Mouse (Mus musculus) cerebellum, adult 2 months (tissue): Measurements from ENCODE around the gene Tnni3k. TPM values are rescaled to one million over a fixed set of nuclear protein-coding genes. Genes with fewer than 3 reads are reported as not detected.

ENCODE experiments used
- DNase-seq, 2 experiments: peaks; one replicate each; pipeline ENCODE4 v3.0.0; 2021
- H3K27ac ChIP-seq: fragments of 200-500 bp; 2 replicates; pipeline ENCODE4 v1.5.1; 2012; ENCODE audit warnings: low read length, control low read depth, inconsistent platforms; ENCODE audit not compliant: insufficient read depth
- H3K27me3 ChIP-seq: fragments of 200-500 bp; 2 replicates; pipeline ENCODE4 v1.6.1; 2012; ENCODE audit warnings: inconsistent platforms, mild to moderate bottlenecking, low read length, moderate library complexity; ENCODE audit not compliant: control insufficient read depth, insufficient read depth
- H3K4me1 ChIP-seq: fragments of 200-500 bp; 2 replicates; pipeline ENCODE4 v1.6.1; 2011; ENCODE audit warnings: low read length; ENCODE audit not compliant: control insufficient read depth, insufficient read depth
- H3K4me3 ChIP-seq: fragments of 200-500 bp; replicated peaks from 2 replicates; pipeline ENCODE3; 2011; ENCODE audit warnings: mild to moderate bottlenecking, low read depth, low read length, control low read depth; ENCODE audit not compliant: insufficient read depth
- CTCF ChIP-seq: fragments of 200-500 bp; IDR thresholded peaks from 2 replicates; pipeline ENCODE4 v1.5.1; 2011; ENCODE audit warnings: low read depth, mild to moderate bottlenecking, control low read depth, low read length, moderate library complexity, borderline replicate concordance; ENCODE audit not compliant: insufficient read depth
- POLR2A ChIP-seq: fragments of 200-500 bp; IDR thresholded peaks from 2 replicates; pipeline ENCODE4 v1.6.1; 2011; ENCODE audit warnings: low read length, control low read depth, borderline replicate concordance; ENCODE audit not compliant: insufficient read depth
- WGBS: fragments of 180-500 bp; shearing (Covaris S2); methylation state at CpG from one replicate; pipeline ENCODE4 v1.1.7; 2018; 5-methylcytosine and 5-hydroxymethylcytosine counted together
- polyA plus RNA-seq: library from polyadenylated mRNA; depleted of rRNA; stranded (reverse); fragments of >200 nt; gene quantifications from 2 replicates; pipeline ENCODE4 v1.2.3, GENCODE M21; 2012

Tnni3k gene
- polyA plus RNA-seq, 1 experiment, result 0.10 TPM

DNA sequence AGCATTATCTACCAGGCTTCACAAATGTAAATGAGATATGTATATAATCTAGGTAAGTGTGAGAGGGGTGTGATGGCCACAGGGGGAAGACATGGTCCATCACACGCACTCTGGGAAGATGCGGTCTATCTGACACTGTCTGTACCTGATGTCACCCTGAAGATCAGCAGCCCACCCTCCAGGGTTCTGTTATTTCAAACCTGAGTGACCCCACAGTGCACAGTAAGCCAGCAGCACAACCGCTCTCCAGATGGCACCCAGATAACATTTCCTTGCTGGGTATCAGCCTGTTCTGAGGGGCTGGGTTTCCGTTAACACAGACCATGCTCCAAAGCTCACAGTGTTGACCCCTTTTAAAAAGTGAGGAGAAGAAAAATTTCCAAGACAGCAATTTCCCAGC lies 288.9 kb downstream of the Tnni3k start:
- no peak overlapping the region for H3K27ac ChIP-seq
- H3K4me3 ChIP-seq, result no peak overlapping the region
- TF ChIP-seq CTCF (no peak), POLR2A (no peak)
- H3K4me1 ChIP-seq, result no peaks in the 10 kb centered on the region
- H3K27me3 ChIP-seq, result no peaks in the 10 kb centered on the region
- DNase-seq, result no peak
- 68% methylated on average over 4 of the region's 4 CpGs for WGBS

DNA sequence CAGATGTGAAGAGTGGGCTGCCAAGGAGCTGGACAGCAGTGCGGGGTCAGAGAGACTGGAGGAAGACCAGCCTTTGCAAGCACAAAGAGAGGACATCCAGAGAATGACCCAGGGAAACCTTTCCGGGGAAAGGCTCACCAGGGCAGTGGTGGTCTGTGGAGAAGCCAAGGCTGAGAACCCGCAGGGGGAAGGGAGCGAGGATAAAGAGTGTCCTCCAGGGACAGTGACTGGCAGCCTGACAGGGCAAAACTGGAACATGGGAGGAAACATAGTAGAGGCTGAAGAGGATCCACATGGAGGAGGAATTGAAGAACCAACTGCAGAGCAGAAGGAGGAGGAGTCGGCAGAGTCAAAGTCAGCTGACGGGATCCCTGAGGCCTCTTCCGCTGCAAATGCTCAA lies 291.1 kb downstream of the Tnni3k start:
- no peaks in the 10 kb centered on the region for H3K27me3 ChIP-seq
- H3K4me3 ChIP-seq, result no peak overlapping the region
- TF ChIP-seq POLR2A, result no peak
- no peak for TF ChIP-seq CTCF
- WGBS, result 53% methylated on average over 7 of the region's 7 CpGs
- no peaks in the 10 kb centered on the region for H3K4me1 ChIP-seq
- H3K27ac ChIP-seq, result no peak overlapping the region
- no peak for DNase-seq

DNA sequence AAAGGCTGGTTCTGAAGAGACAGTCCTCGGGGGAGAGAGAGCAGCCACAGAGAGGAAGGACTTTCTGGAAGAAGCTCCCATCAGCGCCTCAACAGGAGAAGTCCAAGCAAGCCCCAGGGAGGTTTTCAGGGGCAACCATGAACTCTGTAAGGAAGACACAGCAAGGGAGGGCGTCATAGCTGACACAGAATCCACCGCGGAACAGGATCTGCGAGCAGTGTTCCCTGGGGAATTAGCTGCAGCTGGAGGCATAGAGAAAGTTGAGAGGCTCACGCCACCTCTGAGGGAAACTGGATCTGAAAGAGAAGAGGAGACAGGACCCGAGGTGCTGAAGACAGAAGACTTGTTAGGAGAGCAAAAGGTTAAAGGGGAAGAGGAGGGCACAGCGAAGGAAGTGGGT lies 291.8 kb downstream of the Tnni3k start:
- Histone ChIP-seq H3K4me1 (no peaks in the 10 kb centered on the region), H3K27ac (no peak overlapping the region), H3K4me3 (no peak overlapping the region), H3K27me3 (no peaks in the 10 kb centered on the region)
- WGBS, result 60% methylated on average over 9 of the region's 9 CpGs
- DNase-seq, result no peak
- TF ChIP-seq CTCF, result no peak
- TF ChIP-seq POLR2A, result no peak

DNA sequence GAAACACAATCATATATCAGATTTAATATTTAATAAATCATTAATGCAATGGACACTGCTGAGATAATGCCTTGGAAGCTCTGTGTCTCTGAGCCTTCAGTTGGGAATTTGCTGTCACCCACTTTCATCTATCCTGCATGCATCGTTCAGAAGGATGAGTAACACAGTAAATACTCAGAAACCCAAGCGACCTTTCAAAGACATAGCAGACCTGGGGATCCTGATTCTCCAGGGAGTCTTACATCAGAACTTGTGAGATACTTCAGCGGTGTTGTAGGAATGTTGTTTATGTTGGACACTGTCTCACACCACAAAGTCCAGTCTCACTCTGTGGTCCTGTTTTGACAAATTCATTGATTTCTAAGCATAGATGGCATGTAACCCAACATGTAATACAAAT lies 294.1 kb downstream of the Tnni3k start:
- TF ChIP-seq CTCF (no peak), POLR2A (no peak)
- no peak overlapping the region for H3K4me3 ChIP-seq
- H3K4me1 ChIP-seq, result no peaks in the 10 kb centered on the region
- no peak overlapping the region for H3K27ac ChIP-seq
- WGBS, result 87% methylated on average over 3 of the region's 3 CpGs
- no peak for DNase-seq
- no peaks in the 10 kb centered on the region for H3K27me3 ChIP-seq

DNA sequence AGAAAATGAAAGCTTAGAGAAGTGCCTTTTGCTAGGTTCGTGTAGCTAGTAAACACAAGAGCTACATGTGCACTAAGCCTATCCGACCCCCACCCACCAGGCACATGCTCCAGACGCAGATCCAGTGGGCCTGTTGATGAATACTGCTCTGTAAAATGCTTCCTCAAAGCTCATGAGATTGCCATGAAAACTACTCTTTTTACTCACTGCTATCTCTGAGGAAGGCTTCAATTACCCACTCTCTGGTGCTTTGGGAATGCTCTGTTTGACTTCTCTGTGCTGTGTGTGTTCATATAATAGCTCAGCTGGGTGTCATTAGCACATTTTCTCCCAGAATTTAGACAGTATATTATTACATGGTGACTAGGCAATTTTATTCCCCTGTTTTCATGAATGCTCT lies 297.1 kb downstream of the Tnni3k start:
- no peak overlapping the region for H3K27ac ChIP-seq
- no peaks in the 10 kb centered on the region for H3K4me1 ChIP-seq
- H3K4me3 ChIP-seq, result no peak overlapping the region
- TF ChIP-seq CTCF (no peak), POLR2A (no peak)
- no peaks in the 10 kb centered on the region for H3K27me3 ChIP-seq
- DNase-seq, result no peak
- 45% methylated on average over 3 of the region's 3 CpGs for WGBS

DNA sequence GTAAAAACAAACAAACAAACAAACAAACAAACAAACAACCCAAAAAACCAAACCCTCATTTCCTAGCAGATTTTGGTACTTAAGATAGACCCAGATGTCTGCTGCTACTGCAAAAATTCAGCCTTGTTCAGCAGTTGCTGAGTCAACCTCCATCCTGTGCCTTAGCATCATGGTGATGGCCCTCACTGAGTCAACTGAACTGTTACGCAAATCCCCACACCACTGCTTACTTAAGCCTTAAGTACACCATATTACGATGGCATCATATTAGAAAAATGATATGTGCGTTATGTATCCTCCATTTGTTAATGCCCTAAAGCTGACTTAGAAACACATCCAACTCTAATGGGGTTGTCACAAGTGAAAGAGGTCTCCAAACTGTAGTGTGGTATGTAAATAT lies 300.0 kb downstream of the Tnni3k start:
- no peak for TF ChIP-seq POLR2A
- TF ChIP-seq CTCF, result no peak
- no peaks in the 10 kb centered on the region for H3K4me1 ChIP-seq
- no peaks in the 10 kb centered on the region for H3K27me3 ChIP-seq
- DNase-seq, result no peak
- H3K4me3 ChIP-seq, result no peak overlapping the region
- H3K27ac ChIP-seq, result no peak overlapping the region
- 97% methylated on average over 3 of the region's 3 CpGs for WGBS

DNA sequence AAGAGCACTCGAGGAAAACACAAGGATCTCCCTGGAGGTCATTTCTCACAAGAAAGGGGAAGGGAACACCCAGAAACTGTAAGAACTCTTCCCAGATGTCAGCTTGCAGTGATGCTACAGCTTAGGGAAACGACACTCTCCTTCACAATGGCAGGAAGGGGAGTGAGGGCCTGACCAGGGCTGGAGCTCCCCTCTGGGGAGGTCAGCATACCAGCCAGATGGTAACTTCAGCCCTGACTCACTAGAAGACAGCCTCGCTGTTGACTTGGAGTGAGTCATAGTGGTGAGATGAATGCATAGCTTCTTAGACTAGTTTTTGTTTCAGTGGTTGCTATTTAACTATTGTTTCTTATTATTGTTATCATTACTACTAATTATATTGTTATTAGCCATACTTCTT lies 300.7 kb downstream of the Tnni3k start:
- H3K4me3 ChIP-seq, result no peak overlapping the region
- H3K27ac ChIP-seq, result no peak overlapping the region
- TF ChIP-seq POLR2A (no peak), CTCF (no peak)
- H3K27me3 ChIP-seq, result no peaks in the 10 kb centered on the region
- 47% methylated on average over 3 of the region's 3 CpGs for WGBS
- no peak for DNase-seq
- no peaks in the 10 kb centered on the region for H3K4me1 ChIP-seq

DNA sequence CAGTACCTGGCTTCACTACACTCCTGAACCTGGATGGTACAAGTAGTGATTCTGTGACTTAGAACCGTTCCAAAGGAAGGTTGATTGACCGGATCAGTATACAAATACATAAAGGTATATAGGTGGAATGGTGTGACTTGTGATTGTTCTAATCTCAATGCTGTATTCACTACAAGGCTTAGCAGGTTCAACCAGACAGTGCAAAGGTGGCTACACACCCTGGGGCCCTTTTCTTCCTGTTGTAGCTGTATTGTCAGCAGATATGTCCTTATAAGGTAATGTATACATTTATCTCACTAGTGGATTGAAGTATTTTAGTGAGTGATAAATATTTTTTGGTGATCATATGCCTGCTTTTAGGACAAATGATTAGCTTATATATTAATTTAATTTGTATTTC lies 310.9 kb downstream of the Tnni3k start:
- no peak for TF ChIP-seq POLR2A
- TF ChIP-seq CTCF, result no peak
- H3K4me3 ChIP-seq, result no peak overlapping the region
- no peaks in the 10 kb centered on the region for H3K4me1 ChIP-seq
- H3K27ac ChIP-seq, result no peak overlapping the region
- H3K27me3 ChIP-seq, result no peaks in the 10 kb centered on the region
- 96% methylated on average over 2 of the region's 2 CpGs for WGBS
- DNase-seq, result no peak
